In the genomic region with DNA sequence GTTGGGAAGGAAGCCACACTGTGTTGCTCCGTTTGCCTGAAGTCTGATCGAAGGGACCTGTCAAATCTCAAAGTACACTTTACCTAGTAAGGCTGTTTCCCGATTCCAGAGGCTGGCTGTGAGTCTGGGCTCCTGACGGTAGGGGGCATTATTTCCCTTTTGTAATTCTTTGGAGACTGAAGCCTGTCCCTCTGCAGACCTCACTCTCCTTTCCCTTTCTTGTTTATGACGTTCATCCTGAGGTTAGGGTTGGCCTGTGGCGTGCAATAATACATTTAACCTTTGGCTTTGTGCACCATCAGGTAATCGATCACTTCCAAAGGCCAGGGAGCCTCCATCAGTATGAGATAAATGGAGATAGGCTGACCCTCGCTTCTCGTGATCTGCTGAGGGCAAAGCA, we compare ENCODE assay signal across 9 mouse cellular contexts. TPM values are rescaled to one million over a fixed set of nuclear protein-coding genes. Genes with fewer than 3 reads are reported as not detected.
A peak's percentile ranks its signal among the peaks of the same experiment; 100 is the strongest.
DNase-seq lines count a peak whose midpoint lies in the region; ATAC-seq lines count a peak whose summit lies in the region.
"Had no signal": no experiment of that assay in that cellular context is flagged by ENCODE, and none has a peak within 500 bp of the region (broad histone marks: within the 10 kb centered on the region; RNA-seq: fewer than 3 reads in every experiment).

No protein-coding gene starts in this region.

- no peak overlapping the region for H3K9ac ChIP-seq in liver, embryonic 11.5 days (ENCODE audit: low read depth, low read length)
- H3K9ac ChIP-seq: embryonic facial prominence, embryonic 15.5 days had no signal

- H3K27me3 ChIP-seq in liver, embryonic 11.5 days (replicated peaks; ENCODE audit: control insufficient read depth, insufficient read depth, low read length) = no peaks in the 10 kb centered on the region
- H3K27me3 ChIP-seq: embryonic facial prominence, embryonic 15.5 days had no signal

- H3K36me3 ChIP-seq in liver, embryonic 11.5 days (ENCODE audit: control insufficient read depth, insufficient read depth, low read length) = no peaks in the 10 kb centered on the region
- H3K36me3 ChIP-seq: embryonic facial prominence, embryonic 15.5 days had no signal

- H3K9me3 ChIP-seq in liver, embryonic 11.5 days (ENCODE audit: control insufficient read depth, low read length) = no peaks in the 10 kb centered on the region
- H3K9me3 ChIP-seq: embryonic facial prominence, embryonic 15.5 days had no signal

- H3K4me1 ChIP-seq in liver, embryonic 11.5 days (replicated peaks; ENCODE audit: control insufficient read depth, insufficient read depth, low read length) = no peaks in the 10 kb centered on the region; the same call in 1 of the 2 replicates
- H3K4me1 ChIP-seq: embryonic facial prominence, embryonic 15.5 days had no signal

- 22% methylated on average over 9 of the region's 9 CpGs for WGBS in liver, embryonic 11.5 days

- ATAC-seq in liver, embryonic 11.5 days (replicated peaks; ENCODE audit: low FRiP score) = no peak
- ATAC-seq in megakaryocyte, adult 5-6 weeks (ENCODE audit: poor library complexity, severe bottlenecking) = no peak

- DNase-seq in 416B (ENCODE audit: low read depth) = peak; percentile 59
- DNase-seq in WW6 (ENCODE audit: low read depth, low spot score) = peak; percentile 36
- DNase-seq in cerebellum, postnatal 36 days = peak; percentile 70 to 82
- DNase-seq in gastrocnemius, adult 8-10 months (ENCODE audit: low spot score in 2 of 2) = peak; percentile 13 to 24
- peak; percentile 31 for DNase-seq in kidney, postnatal 14 days
- peak; percentile 44 for DNase-seq in liver, embryonic 11.5 days (ENCODE audit: low spot score)
- DNase-seq in ovary, postnatal 14 days (ENCODE audit: low spot score) = peak; percentile 48

- H3K4me3 ChIP-seq in liver, embryonic 11.5 days (ENCODE audit: low read depth, low read length) = no peak overlapping the region
- H3K4me3 ChIP-seq: embryonic facial prominence, embryonic 15.5 days had no signal

- no peak overlapping the region for H3K27ac ChIP-seq in liver, embryonic 11.5 days (ENCODE audit: low read depth, low read length)
- H3K27ac ChIP-seq: embryonic facial prominence, embryonic 15.5 days had no signal

- H3K4me2 ChIP-seq in liver, embryonic 11.5 days = 0 out of 2 replicates have a peak overlapping the region, but pooled peaks have one; percentile 22
- H3K4me2 ChIP-seq: embryonic facial prominence, embryonic 15.5 days had no signal

RNA-seq across cellular contexts. Expression of gene N4bp1, which starts 48.8 kb away (rescaled TPM):
- 10 to 100 TPM; 16.6 to 18.9 (median 18.1) TPM for total RNA-seq in gastrocnemius, adult 8-10 months (2022)
- 6.6 and 7.8 TPM in 2 replicates for polyA plus RNA-seq in liver, embryonic 11.5 days (2014; fragmentation: Nextera tagmentation; extraction: Ambion mirVana)
- 36.1 and 36.9 TPM in 2 replicates for total RNA-seq in megakaryocyte, adult 5-6 weeks (2015)
- 27.2 and 32.2 TPM in 2 replicates for total RNA-seq in megakaryocyte, adult 5-6 weeks (2017)

Comparison
In these comparisons a context has a peak if more than half of its experiments do, and no peak if none do; other contexts are left out.
1. DNase-seq: peak in every context shown above with its lines; median percentile 76 in cerebellum, postnatal 36 days; 59 in 416B; 48 in ovary, postnatal 14 days; 44 in liver, embryonic 11.5 days; 36 in WW6; 31 in kidney, postnatal 14 days; 18 in gastrocnemius, adult 8-10 months.